Mouse (Mus musculus): ENCODE measurements around the gene Nhs.

The Nhs gene

DNA sequence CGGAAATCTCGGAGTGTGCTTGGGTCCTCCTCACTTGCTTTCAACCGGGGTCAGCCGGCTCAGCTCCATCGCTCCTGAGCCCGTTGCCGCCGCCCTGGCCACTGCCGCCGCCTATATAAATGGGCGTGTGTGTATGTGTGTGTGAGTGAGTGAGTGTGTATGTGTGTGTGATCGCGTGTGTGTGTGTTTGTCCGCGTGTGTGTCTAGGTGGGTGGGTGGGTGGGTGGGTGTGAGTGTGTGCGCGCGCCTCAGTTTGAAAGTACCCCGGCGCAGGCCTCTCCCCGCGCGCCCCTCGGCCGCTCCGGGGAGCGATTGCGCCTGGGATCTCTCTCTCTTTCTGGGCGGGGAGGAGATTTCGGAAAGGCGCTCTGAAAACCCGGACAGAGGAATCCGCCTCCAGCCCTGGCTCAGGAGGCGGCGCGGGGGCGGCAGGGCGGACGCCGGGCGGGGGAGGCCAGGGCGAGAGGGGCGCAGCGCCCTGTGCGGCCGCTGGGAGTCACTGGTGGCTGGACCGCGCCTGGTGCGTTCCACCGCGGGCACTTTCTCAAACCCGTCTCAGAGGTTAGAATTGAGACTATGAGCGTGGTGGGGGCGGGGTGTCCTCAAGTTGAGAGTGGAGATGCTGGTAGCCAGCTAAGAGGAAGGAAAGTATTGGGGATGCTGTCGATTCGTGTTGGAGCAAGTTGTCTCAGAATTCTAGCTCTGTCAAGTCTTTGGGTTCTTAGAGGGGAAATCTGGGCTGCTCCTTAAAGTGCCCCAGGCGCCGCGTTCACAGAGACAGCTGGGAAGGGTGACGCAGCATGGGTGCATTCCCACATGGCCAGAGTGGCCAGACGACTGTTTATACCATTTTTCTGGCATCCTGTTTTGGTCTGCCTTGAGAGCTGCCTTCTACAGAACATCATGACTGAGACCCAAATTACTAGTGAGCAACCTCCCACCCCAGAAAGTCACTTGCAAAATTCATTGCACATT is at the start of gene Nhs:
Nhs (minus strand) TSS at position 94 of the 975 bp plus-strand sequence.
- no peak for DNase-seq

DNA sequence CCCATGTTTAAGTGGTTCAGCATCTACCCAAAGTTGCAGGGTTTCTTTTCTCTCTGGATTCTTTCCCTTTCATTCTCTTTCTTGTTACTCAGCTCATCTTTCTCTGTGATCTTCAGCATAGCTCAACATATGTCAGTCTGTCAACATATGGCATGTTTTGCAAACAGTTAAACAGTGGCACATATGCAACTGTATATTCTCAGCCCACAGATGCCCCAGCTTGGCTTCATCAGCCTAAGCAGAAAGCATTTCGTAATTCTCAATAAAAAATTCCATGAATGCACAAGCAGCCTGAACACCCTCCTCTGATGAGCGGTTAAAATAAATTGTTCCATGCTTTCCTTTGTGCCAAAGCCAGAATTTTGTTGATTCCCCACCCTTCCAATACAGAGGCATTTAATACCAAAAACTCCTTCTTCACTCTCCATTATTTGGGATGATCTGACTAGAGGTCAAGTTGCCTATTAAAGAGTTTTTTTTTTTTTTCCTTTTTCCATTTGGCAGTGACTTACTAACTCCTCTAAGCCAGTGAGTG is 46.9 kb upstream of the Nhs start:
- DNase-seq: no peak

DNA sequence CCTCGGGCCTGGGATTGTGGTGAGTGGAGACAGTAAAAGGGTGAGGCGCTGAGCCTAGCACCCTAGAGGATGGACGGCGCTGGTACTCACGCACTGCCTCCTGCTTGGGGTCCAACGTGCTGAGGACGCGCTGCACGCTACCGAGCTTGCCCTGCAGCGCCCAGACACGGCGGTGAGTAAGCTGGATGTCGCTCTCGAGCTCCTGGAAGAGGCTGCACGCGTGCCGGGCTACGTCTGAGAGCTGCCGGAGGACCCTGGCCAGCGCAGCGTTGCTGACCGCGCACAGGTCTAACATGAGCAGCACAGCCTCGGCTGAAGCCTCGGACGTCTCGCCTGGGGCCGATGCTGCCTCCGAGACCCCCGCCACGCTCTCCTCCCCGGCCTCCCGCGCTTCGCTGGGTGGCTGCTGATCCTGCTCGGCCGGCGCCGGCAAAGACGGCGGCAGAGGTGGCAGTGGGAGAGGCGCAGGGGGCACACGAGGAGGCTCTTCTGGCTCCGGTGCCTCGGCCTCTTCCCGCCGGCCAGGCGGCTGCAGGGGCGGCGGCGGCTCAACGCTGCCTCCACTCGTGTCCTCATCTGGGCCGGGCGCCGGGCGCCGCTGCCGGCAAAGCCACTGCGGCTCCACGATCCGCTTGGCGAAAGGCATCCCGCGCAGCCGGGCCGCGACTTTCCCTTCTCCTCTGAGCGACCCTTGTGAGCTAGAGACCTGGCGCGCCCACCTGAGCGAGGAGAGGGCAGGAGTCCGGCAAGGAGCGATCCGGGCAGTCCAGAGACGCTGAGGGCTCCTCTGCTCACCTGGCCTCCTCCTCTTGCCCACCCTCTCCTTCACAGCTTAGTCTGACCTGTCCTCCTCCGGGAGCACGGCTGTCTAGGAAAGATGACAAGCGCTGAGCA is 540 bp downstream of the Nhs start:
- no peak for DNase-seq

DNA sequence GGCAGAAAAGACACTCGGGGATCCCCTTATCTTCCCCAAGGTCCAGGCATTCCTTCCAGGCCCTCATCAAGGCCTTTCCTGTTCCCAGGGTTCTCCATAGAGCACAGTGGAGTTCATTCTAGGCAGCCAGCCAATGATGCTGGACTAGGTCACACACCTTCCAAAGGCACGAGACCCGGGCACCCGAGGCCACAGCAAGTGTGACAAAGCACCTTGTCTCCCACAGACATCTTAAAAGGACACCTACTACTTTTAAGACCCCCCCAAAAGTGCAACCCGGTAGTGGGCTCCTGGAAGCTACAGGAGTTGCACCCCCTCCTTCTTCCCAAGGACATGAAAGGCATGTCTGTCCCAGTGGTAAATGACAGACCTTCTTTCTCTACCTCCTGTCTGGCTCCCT is 1.4 kb downstream of the Nhs start:
- no peak for DNase-seq

DNA sequence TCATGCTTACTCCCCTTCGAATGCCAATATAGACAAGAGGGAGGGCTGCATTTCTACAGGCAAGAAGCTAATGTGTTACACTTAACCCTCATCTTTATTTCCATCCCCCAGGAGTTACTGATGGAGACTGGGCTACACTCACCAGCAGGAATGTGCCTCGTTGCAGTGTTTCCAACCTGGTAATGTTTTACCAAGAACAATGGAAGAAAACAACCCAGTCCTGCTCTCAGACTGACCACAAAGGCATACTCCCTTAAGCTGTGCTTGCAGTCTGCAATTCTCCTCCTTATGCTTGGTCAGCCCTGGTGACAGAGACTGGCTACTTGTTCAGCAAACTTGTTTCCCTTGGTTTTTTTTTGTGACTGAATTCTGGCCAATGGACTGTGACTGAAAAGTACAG is 21.7 kb downstream of the Nhs start:
- DNase-seq: no peak

DNA sequence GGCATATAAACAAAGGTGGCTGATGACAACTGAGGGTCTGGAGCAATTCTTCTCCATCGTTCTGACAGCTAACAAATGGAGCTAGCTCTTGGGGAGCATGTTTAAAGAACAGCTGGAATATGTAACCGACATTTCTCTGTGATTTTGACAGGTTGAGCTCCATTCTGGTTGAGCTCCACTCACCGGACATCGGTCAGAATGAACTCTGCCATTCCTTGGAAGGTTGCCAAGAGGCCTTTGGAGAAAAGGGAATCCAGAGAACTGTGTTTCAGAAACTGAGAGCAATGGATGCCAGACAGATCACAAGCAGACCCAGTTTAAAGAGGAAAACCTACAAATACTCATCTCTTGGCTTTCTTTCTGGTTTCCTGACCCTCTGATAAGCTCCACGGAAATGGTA is 46.3 kb downstream of the Nhs start:
- DNase-seq: no peak

DNA sequence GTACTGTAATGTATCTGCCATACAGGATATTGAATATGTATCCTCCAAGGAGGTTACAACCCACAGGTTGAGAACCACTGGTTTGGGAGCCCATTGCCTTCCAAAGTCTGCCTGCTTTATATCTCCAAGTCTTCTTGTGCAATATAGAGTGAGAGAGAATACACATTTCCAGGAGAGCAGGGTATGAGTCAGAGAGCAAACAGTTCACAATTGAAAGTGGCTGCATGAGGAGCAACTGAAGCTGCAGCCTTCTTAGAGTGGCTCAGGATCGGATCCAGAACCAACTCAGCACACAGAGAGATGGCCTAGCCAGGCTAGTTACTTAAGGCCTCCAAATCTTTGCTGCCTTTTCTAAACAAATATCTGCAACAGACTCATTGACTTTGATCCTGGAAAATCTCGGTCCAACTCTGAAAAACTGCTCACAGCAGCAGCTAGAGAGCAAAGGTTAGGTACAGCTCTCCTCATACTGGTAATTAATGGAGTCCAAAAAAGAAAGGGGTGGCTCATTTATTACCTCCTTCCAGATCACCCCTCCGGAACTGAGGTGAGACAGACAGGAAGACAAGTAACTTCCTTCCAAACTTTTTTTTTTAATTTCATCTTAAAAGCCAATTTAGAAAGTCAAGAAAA is 56.6 kb downstream of the Nhs start:
- no peak for DNase-seq

DNA sequence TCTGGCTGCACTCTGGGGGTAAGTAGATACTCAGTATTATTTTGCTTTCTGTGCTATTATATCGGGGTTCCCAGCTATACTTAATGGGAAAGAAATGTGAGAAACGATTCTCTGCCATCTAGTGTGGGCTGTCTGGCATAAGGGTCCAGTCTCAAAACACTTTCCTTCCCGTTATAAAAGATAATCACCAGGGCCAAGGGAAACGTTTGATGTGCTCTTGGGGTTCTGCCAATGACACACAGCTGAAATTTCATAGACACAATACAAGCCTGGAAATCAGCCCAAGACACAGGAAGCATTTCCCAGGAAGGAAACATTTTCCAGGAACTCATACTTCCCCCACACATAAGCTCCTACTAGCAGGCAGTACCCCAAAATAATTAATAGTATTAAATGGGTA is 61.2 kb downstream of the Nhs start:
- no peak for DNase-seq

DNA sequence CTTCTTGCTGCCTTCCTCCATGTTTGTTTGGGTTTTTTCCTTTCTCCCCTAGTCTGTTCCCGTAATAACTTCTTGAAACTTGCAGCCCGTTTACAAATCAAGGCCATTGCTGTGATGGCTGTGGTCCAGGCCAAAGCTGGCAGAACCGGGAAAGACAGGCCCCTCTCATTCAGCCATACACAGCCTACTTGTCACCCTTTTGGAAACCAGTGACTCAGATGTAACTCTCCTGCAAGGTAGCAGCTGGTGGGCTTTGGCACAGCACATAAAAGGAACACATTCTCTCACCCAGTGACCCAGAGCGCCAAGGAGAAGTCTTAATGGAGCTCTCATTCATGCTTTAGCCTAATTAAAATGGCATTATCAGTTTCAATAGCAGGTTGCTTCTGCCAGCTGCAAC is 72.2 kb downstream of the Nhs start:
- no peak for DNase-seq

DNA sequence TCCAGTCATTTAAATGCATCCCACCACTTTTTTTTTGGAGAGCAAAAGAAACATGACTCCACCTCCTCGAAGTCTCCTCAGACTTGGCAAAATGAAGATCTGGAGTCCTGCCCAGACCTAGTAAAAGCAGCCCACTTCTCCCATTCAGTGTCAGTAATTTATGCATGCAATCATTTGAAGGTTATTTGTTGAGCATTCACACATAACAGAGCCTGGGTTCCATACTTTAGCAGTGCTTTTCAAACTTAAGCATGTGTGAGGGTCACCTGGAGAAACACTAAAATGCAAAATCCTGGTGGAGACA is 73.7 kb downstream of the Nhs start:
- no peak for DNase-seq

DNA sequence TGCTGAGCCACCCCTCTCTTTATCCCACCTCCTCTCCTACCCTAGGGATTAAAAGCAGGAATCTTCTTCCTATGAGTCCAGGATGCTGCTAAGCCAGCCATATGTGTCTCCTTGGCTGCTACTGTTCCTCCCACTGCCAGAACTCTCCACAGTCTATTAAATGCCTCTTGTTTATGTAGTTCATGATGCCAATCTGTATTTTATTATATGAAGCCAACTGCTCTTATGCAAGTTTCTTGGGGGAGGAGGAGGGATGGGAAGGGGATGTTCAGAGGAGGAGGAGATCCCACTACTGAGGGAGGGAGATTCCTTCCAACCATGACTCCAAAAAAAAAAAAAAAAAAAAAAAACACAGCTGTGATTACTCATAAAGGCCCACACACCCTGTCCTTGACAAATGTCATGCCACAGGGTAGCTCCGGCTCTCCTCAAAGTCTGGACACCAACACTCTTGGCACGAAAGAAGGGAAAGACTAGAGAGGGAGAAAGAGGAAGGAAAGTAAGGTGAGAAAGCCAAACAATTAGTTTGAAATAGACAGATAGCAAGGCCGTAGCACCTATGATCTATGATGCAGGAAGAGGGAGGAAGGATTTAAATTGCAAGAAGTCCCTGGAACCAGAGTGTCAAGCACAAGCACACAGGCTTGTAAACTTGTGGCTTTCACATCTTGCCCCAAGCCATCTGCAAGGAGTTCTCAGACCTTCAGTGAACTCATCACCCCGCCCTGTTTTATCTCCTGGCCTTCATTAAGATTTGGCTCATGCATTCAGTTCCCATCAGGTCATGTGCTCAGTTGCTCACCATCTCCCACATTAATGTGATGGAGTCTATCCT is 74.3 kb downstream of the Nhs start:
- DNase-seq: no peak

DNA sequence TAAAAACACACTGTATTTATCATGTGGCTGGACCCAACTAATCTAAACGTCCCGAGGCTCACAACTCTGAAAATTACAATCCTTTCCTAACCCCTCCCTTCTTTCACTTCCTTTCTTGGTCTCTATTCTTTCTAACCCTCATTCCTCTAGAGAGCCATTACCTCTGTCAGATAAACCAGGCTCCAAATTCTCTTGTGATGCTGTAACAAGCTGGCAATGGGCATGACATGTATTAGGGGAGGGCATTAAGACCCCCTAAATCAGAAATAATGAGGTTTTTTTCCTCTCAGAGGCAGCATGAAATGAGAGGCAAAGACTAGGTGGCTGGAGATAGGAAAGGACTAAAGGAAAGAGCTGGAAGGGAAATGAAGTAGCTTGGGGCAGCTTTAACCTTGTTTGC is 96.4 kb downstream of the Nhs start:
- no peak for DNase-seq

DNA sequence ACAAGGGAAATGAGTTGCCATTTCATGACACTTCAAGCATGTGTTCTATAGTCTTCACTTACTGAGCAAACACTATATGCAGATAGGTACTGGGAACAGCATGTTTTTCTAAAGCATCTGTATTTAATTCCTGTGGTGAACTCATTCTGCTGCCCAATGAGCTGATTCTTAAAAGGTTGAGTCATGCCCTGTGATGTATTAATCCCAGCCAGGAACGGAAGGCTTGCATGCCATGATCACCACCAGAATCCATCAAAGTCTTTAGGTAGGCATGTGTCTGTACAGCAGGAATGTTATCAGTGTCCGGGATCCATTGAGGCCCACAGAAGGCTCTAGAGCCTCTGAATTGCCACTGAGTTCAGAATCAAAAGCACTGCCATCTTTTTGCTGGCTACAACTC is 103.9 kb downstream of the Nhs start:
- DNase-seq: no peak

DNA sequence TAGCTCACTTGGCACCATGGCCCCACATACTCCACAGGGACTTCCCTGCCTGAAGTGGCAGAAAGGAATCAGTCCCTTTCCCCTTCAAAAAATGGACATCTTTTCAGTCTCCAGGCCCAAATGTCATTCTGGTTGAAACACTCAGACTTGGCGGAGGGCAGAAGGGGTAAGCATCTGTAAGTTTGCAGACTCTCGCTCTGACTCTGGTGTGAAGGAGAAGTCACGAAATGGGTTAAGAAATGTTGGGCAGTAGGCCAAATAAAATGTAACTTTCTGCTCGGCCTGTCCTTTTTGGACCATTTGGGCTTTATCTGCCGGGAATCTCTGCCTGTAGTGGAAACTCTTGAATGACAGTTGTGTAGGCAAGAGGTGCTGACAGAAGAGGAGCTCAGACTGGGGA is 106.0 kb downstream of the Nhs start:
- DNase-seq: no peak

DNA sequence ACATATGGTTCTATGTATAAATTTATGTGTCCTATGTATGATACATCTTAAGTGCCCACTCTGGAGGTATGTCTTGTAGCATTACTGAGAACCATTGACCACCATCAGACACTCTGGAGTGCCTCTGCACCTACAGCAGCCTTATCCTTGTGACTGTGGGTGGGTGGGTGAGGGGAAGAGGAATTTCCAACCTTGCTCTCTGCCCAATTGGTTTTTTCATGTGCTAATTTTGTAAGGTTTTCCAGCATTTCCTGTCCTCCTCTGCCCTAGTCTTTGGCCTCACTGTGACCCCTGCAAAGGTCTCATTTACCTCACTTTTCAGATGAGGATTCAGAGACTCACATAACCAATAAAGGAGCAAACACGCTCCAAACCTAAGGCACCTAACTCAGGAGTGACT is 107.0 kb downstream of the Nhs start:
- no peak for DNase-seq

DNA sequence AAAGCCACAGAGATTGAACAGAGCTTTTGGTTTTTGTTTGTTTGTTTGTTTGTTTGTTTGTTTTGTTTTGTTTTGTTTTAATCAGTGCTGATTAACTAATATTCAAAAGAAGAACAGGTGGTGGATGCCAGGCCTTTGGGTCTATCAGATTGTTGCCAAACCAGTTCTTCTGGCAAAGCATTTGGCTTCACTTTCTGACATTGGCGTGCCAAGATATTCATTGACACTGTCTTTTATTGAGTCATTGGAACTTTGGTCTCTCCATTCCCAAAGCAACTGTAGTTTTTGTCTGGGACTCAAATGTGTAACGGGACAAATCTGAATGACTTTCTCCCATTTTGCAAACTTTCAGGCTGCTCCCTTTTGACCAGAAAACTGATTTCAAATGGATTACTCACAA is 109.9 kb downstream of the Nhs start:
- no peak for DNase-seq

DNA sequence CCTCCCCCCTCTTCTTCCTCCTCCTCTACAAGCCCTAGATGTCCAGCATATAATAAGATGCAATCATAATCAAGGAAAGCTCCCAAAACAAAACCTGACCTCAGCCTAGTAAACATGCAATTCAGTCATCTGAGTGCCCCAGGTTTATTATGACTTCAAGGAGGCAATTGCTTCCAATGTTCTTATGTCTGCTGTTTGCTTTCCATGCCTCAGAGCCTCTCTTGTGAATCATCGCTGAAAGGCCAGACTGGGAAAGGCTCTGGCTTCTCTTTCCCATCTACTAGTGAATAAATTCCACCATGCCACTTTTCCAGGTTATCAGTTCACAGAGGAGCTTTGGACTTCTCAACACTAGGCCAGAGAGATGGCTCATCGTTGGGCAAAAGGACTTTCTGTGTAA is 114.0 kb downstream of the Nhs start:
- DNase-seq: no peak

DNA sequence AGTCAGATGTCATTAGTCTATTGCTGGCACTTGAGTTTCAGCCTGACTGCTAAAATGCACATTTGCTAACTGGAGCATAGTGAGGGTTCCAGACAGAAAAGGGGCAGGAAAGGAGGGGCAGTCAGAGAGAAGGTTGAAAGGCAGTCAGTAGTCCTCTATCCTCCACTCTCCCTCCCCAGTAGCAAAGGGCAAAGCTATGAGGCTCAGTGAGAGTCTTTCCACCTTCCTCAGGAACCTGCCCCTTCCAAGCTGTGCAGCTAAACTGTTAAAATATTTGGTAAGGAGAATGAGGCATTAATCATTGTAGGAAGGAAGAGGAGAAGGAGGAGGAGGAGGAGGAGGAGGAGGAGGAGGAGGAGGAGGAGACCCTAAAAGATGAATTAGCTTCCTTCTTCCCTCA is 115.4 kb downstream of the Nhs start:
- no peak for DNase-seq

DNA sequence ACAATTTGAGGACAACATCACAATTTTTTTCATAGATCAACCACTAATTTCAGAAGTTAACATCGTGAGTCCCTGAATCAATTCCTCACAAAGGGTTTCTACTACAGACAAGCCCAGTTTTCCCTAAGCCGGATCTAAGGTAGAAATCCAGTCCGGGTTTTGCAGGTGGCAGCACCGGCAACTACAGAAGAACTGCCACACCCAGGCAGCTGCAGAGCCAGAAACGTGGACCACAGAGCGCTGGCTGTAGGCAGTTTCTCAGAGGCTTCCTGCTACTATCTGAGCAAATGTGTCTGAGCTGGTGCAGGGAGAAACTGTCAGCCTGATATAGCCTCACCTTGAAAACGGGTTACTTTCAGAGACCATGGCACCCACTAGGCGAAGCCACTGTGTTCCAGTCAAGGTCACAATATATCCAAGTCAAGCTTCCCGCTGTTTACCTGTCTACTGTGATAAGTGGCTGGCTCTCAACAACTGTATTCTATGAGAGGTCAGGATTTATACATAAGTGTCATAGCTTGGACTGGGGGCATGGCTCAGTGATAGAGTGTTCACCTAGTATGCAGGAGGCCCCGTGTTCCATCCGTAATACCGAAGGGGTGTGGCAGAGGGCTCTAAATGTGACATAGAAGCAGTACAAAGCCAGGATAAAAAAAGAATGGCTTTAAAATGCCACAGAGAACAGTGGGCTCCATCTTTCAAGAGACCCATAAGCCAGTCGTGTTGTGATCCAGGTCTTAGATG is 134.1 kb downstream of the Nhs start:
- DNase-seq: peak; percentile 8 to 25

DNA sequence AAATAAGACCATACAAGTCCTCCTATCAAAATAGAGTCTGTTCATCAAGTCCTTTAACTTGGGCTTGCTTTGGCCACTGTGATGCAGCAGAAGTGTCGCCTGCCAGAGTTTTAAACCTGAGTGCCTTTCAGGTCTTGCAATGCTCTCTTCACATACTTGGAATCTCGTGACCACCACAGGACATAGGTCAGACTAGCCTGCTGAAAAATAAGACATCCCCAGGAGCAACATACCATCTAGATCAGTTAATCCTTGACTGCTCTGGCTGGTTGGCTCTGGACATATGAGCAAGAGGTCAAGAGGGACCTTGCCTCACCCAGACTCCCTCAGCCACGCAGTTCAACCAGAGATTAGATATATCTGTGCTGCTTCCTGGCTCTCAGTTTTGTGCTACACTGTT is 137.8 kb downstream of the Nhs start:
- no peak for DNase-seq

DNA sequence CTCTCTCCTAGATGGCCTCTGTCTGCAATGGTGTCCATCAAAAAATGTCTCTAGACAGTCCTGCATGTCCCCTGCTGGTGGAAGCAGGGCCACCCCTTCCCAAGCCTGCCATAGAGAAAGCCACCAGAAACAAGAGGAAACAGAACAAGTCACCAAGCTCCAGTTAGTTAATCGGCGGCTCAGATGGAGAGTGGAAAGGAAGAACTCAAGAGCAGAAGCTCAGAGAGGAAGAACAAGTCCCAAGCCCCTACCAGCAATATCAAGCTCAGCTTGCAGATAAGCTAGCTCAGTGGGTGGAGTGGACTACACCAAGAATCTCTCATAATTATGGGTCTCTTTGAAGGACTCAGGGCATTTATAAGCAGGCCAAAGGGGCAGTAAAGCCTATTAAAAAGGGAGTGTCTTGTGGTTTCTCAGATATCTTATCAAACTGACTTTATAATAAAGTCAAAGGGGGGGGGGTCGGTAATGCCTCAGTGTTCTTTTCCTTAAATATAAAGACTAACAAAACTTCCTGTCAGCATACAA is 139.4 kb downstream of the Nhs start:
- no peak for DNase-seq

All from thymus, adult 18-20 months (tissue).